Mouse (Mus musculus) erythroid progenitor cell, adult 5-6 weeks (primary cell): ENCODE data around the gene Vmn1r57. TPM values are rescaled to one million over a fixed set of nuclear protein-coding genes. Genes with fewer than 3 reads are reported as not detected.
"Not testable (repeated sequence)": the region's sequence is repeated elsewhere in the genome, so short reads cannot be mapped to it uniquely, and the experiment has no call there.

ENCODE experiments used
- ATAC-seq: replicated peaks from 2 replicates; pipeline ENCODE4 v1.8.0; 2016; ENCODE audit warnings: moderate number of reproducible peaks, mild to moderate bottlenecking, moderate TSS enrichment, inconsistent platforms; ENCODE audit not compliant: poor library complexity, low FRiP score, severe bottlenecking
- total RNA-seq, 2 experiments: library from RNA; stranded (forward) in 1 of 2; stranded (reverse) in 1 of 2; fragments of 150-400 nt in 1 of 2; fragments of 186-747, 209-891 nt in 1 of 2; gene quantifications; 2 replicates each; pipeline versions ENCODE4 v1.2.3 to v1.2.4; 2015 to 2017; ENCODE audit warnings: low replicate concordance in 2 of 2

The Vmn1r57 gene
- total RNA-seq (2015; ENCODE audit: low replicate concordance), result not detected in 2 replicates
- total RNA-seq (2017; ENCODE audit: low replicate concordance), result not detected in 2 replicates

DNA sequence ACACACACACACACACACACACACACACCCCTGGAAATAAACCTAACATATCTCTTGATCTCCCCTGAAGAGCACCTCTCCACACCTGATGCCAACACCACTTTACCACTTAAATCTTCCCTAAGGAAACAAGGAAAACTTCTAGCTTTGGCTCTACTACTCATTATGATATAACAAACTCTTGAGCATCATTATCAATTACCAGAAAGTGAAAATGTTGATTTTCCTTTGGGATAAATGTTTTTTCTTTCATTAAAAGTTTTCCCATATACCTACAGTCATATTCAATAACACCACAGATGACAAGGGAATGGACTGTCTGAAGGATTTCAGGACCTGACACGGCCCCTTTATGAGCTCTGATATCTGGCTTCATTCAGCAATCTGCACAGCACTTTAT, at the start of gene Vmn1r57:
Vmn1r57 (plus strand) TSS at position 301 of the 400 bp plus-strand sequence.
- ATAC-seq, result not testable (repeated sequence)

DNA sequence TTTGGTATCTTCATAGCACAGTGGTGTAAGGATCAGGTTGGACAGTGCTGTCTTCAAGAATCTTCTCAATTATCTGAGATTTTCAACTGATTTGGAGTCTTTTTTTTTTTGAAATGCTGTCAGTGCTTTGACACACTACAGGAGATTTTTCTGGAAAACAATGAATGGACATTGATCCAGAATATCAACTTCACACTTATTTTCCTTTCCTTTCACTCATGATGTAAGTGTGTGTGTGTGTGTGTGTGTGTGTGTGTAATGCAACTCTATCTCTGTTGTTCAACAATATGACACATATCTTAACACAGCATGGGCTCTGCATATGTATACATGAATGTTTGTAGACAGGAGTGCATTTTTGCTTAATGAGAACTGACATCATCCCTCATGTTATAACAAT, 21.6 kb upstream of the Vmn1r57 start, which contains the start of gene Vmn1r56:
Vmn1r56 (minus strand) TSS at position 101 of the 400 bp plus-strand sequence.
- not testable (repeated sequence) for ATAC-seq

DNA sequence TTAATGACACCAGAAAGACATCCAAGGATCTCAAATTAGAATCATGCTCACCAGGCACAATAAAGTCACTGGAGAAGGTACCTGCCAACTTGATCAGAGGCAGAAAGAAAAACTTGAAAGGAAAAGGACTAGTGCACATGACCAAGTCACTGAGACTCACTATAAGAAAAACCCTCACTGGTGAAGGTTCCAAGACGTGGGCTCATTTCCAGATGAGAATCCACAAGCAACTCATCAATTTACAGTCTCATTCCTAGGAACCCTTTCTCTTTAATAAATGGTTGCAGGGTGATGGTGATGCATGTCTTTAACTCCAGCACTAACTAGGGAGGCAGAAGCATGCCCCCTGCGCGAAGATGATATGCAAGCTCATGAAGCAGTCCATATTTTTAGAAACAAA, 44.8 kb downstream of the Vmn1r57 start:
- no peak for ATAC-seq

Other genes with a start within 250 kb of the Vmn1r57 start
- gene Sbk3, start 247.3 kb upstream of the Vmn1r57 start, total RNA-seq (2015; ENCODE audit: low replicate concordance), result not detected in 2 replicates
- not detected in 2 replicates for gene Sbk3, start 247.3 kb upstream of the Vmn1r57 start, total RNA-seq (2017; ENCODE audit: low replicate concordance)
- 9.2 TPM in 1 of 2 replicates, not detected in the other for gene Zfp579, start 222.3 kb upstream of the Vmn1r57 start, total RNA-seq (2015; ENCODE audit: low replicate concordance)
- gene Zfp579, start 222.3 kb upstream of the Vmn1r57 start, total RNA-seq (2017; ENCODE audit: low replicate concordance), result 1.8 TPM in 1 of 2 replicates, not detected in the other
- gene Zfp524, start 204.1 kb upstream of the Vmn1r57 start, total RNA-seq (2015; ENCODE audit: low replicate concordance), result 4.7 and 16.3 TPM in 2 replicates
- 0.64 and 3.2 TPM in 2 replicates for gene Zfp524, start 204.1 kb upstream of the Vmn1r57 start, total RNA-seq (2017; ENCODE audit: low replicate concordance)
- 11.9 and 14.7 TPM in 2 replicates for gene Fiz1, start 203.8 kb upstream of the Vmn1r57 start, total RNA-seq (2015; ENCODE audit: low replicate concordance)
- 5.6 and 9.1 TPM in 2 replicates for gene Fiz1, start 203.8 kb upstream of the Vmn1r57 start, total RNA-seq (2017; ENCODE audit: low replicate concordance)
- 5.0 TPM in 1 of 2 replicates, not detected in the other for gene Gm44973, start 203.0 kb upstream of the Vmn1r57 start, total RNA-seq (2015; ENCODE audit: low replicate concordance)
- gene Gm44973, start 203.0 kb upstream of the Vmn1r57 start, total RNA-seq (2017; ENCODE audit: low replicate concordance), result 1.4 TPM in 1 of 2 replicates, not detected in the other
- gene Zfp865, start 198.1 kb upstream of the Vmn1r57 start, total RNA-seq (2015; ENCODE audit: low replicate concordance), result 9.0 and 9.2 TPM in 2 replicates
- gene Zfp865, start 198.1 kb upstream of the Vmn1r57 start, total RNA-seq (2017; ENCODE audit: low replicate concordance), result 6.3 and 7.6 TPM in 2 replicates
- not detected in 2 replicates for gene Ccdc106, start 197.9 kb upstream of the Vmn1r57 start, total RNA-seq (2015; ENCODE audit: low replicate concordance)
- not detected in 2 replicates for gene Ccdc106, start 197.9 kb upstream of the Vmn1r57 start, total RNA-seq (2017; ENCODE audit: low replicate concordance)
- gene 4632433K11Rik, start 184.4 kb upstream of the Vmn1r57 start, total RNA-seq (2015; ENCODE audit: low replicate concordance), result not detected in 2 replicates
- not detected in 2 replicates for gene 4632433K11Rik, start 184.4 kb upstream of the Vmn1r57 start, total RNA-seq (2017; ENCODE audit: low replicate concordance)
- 0.42 and 1.8 TPM in 2 replicates for gene Zfp784, start 180.0 kb upstream of the Vmn1r57 start, total RNA-seq (2015; ENCODE audit: low replicate concordance)
- 0.90 TPM in 1 of 2 replicates, not detected in the other for gene Zfp784, start 180.0 kb upstream of the Vmn1r57 start, total RNA-seq (2017; ENCODE audit: low replicate concordance)
- not detected in 2 replicates for gene Zfp580, start 167.0 kb upstream of the Vmn1r57 start, total RNA-seq (2015; ENCODE audit: low replicate concordance)
- not detected in 2 replicates for gene Zfp580, start 167.0 kb upstream of the Vmn1r57 start, total RNA-seq (2017; ENCODE audit: low replicate concordance)
- 93.0 and 138 TPM in 2 replicates for gene U2af2, start 156.3 kb upstream of the Vmn1r57 start, total RNA-seq (2015; ENCODE audit: low replicate concordance)
- gene U2af2, start 156.3 kb upstream of the Vmn1r57 start, total RNA-seq (2017; ENCODE audit: low replicate concordance), result 83.8 and 99.2 TPM in 2 replicates
- gene Epn1, start 138.3 kb upstream of the Vmn1r57 start, total RNA-seq (2015; ENCODE audit: low replicate concordance), result 84.3 and 88.3 TPM in 2 replicates
- 75.9 and 127 TPM in 2 replicates for gene Epn1, start 138.3 kb upstream of the Vmn1r57 start, total RNA-seq (2017; ENCODE audit: low replicate concordance)
- gene Rfpl4, start 101.5 kb upstream of the Vmn1r57 start, total RNA-seq (2015; ENCODE audit: low replicate concordance), result not detected in 2 replicates
- gene Rfpl4, start 101.5 kb upstream of the Vmn1r57 start, total RNA-seq (2017; ENCODE audit: low replicate concordance), result not detected in 2 replicates
- not detected in 2 replicates for gene Rasl2-9, start 92.5 kb upstream of the Vmn1r57 start, total RNA-seq (2015; ENCODE audit: low replicate concordance)
- not detected in 2 replicates for gene Rasl2-9, start 92.5 kb upstream of the Vmn1r57 start, total RNA-seq (2017; ENCODE audit: low replicate concordance)
- not detected in 2 replicates for gene Vmn1r55, start 68.8 kb upstream of the Vmn1r57 start, total RNA-seq (2015; ENCODE audit: low replicate concordance)
- gene Vmn1r55, start 68.8 kb upstream of the Vmn1r57 start, total RNA-seq (2017; ENCODE audit: low replicate concordance), result 0.13 TPM in 1 of 2 replicates, not detected in the other
- gene Vmn1r56, start 21.7 kb upstream of the Vmn1r57 start, total RNA-seq (2015; ENCODE audit: low replicate concordance), result not detected in 2 replicates
- not detected in 2 replicates for gene Vmn1r56, start 21.7 kb upstream of the Vmn1r57 start, total RNA-seq (2017; ENCODE audit: low replicate concordance)
- not detected in 2 replicates for gene Gm5065, start 132.0 kb downstream of the Vmn1r57 start, total RNA-seq (2015; ENCODE audit: low replicate concordance)
- gene Gm5065, start 132.0 kb downstream of the Vmn1r57 start, total RNA-seq (2017; ENCODE audit: low replicate concordance), result not detected in 2 replicates
- not detected in 2 replicates for gene Nlrp2, start 132.5 kb downstream of the Vmn1r57 start, total RNA-seq (2015; ENCODE audit: low replicate concordance)
- not detected in 2 replicates for gene Nlrp2, start 132.5 kb downstream of the Vmn1r57 start, total RNA-seq (2017; ENCODE audit: low replicate concordance)
- gene Vmn1r58, start 194.9 kb downstream of the Vmn1r57 start, total RNA-seq (2015; ENCODE audit: low replicate concordance), result not detected in 2 replicates
- not detected in 2 replicates for gene Vmn1r58, start 194.9 kb downstream of the Vmn1r57 start, total RNA-seq (2017; ENCODE audit: low replicate concordance)
- not detected in 2 replicates for gene Vmn1r59, start 238.3 kb downstream of the Vmn1r57 start, total RNA-seq (2015; ENCODE audit: low replicate concordance)
- gene Vmn1r59, start 238.3 kb downstream of the Vmn1r57 start, total RNA-seq (2017; ENCODE audit: low replicate concordance), result not detected in 2 replicates